Mouse (Mus musculus): ENCODE measurements around the gene Bpifb1. TPM values are rescaled to one million over a fixed set of nuclear protein-coding genes. Genes with fewer than 3 reads are reported as not detected.
"Not testable (repeated sequence)": the region's sequence is repeated elsewhere in the genome, so short reads cannot be mapped to it uniquely, and the experiment has no call there.

Gene Bpifb1
- polyA plus RNA-seq, 1 experiment from 2014 or later: 711 TPM

DNA sequence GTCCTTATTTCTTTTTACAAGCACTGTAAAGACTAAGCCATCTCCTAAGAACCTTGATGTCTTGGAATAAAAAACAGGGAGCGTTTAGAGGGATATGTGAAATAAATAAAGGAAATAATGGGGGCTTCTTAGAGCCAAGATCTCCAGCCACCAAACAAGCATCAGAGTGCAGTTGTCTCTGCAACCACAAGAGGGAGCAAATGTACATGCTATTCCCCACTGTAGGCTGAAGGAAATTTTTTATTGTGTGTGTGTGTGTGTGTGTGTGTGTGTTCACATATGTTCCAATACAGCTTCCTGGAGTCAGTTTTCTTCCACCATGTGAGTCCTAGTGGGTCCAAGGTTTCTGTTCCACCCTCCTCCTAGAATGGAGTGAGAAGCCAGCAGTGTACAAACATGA lies 17.3 kb upstream of the Bpifb1 start:
- Histone ChIP-seq H3K27me3 (ENCODE audit: control insufficient read depth, insufficient read depth, low read length) (no peaks in the 10 kb centered on the region), H3K27ac (ENCODE audit: low read length) (no peak overlapping the region), H3K9me3 (replicated peaks; ENCODE audit: control insufficient read depth, low read length) (no peaks in the 10 kb centered on the region), H3K9ac (ENCODE audit: low read length) (no peak overlapping the region), H3K4me3 (replicated peaks; ENCODE audit: low read length) (no peak overlapping the region), H3K4me2 (ENCODE audit: low read depth, low read length) (no peak overlapping the region), H3K36me3 (ENCODE audit: control insufficient read depth, insufficient read depth, low read length) (no peaks in the 10 kb centered on the region), H3K4me1 (ENCODE audit: control insufficient read depth, insufficient read depth, low read length) (no peaks in the 10 kb centered on the region)
- WGBS: 38% methylated on average over 1 of the region's 1 CpGs
- no peak; the same call in 1 of the 2 replicates for ATAC-seq (ENCODE audit: insufficient read depth, low FRiP score)

DNA sequence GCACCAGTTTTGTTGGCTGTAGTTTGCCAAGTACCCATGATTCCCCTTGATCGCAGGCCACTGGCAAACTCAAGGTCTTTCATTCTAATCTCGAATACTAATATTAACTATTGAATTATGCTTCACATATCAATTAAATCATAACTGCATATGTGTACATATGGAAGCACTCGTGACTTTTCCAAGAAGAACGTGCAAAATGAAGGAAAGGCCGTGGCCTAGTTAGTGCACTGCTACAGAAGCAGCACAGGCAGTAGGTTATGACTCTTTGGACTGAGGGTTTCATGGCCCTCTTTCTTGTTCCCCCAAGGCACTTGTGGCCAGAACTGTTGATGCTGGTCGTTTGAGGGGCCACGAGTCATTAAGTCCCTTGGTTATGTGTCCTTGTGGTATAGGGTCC lies 8.7 kb upstream of the Bpifb1 start:
- H3K27me3 ChIP-seq (ENCODE audit: control insufficient read depth, insufficient read depth, low read length); ATAC-seq (ENCODE audit: insufficient read depth, low FRiP score): not testable (repeated sequence)
- 77% methylated on average over 7 of the region's 7 CpGs for WGBS

DNA sequence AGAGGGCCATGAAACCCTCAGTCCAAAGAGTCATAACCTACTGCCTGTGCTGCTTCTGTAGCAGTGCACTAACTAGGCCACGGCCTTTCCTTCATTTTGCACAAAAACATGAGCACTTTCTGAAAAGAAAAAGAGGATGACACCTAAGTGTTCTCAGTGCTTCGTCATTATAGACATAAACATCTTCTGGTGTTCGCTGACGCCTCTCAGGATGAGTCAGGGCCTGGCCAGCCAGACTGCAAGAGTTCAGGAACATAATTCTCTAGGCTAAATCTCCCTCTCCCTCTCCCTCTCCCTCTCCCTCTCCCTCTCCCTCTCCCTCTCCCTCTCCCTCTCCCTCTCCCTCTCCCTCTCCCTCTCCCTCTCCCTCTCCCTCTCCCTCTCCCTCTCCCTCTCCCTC lies 7.6 kb upstream of the Bpifb1 start:
- H3K27ac ChIP-seq (ENCODE audit: low read length): not testable (repeated sequence)

More for the DNA sequence above, 8.7 kb upstream of the Bpifb1 start:
- not testable (repeated sequence) for H3K9ac ChIP-seq (ENCODE audit: low read length); H3K4me2 ChIP-seq (ENCODE audit: low read depth, low read length); H3K36me3 ChIP-seq (ENCODE audit: control insufficient read depth, insufficient read depth, low read length); H3K4me1 ChIP-seq (ENCODE audit: control insufficient read depth, insufficient read depth, low read length); H3K4me3 ChIP-seq (replicated peaks; ENCODE audit: low read length); H3K27ac ChIP-seq (ENCODE audit: low read length); H3K9me3 ChIP-seq (replicated peaks; ENCODE audit: control insufficient read depth, low read length)

DNA sequence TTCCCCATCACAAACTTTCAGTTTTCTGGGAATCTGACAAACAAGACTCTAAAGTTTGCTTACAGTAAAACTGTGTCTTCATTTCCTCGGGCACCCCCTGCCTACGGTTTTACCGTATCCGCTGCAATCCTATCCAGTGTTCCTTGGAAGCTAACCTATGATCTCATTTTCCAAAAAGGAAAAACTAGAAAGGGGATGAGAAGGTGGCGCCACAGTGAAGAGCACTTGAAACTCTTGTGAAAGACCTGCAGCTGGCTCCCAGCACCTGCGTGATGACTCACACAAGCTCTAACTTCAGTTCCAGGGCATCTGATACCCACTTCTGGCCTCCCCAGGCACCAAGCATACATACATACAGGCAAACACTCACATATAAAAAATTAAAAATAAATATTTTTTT lies 5.3 kb upstream of the Bpifb1 start:
- Histone ChIP-seq H3K9ac (ENCODE audit: low read length) (no peak overlapping the region), H3K9me3 (replicated peaks; ENCODE audit: control insufficient read depth, low read length) (no peaks in the 10 kb centered on the region), H3K4me3 (replicated peaks; ENCODE audit: low read length) (no peak overlapping the region), H3K27me3 (ENCODE audit: control insufficient read depth, insufficient read depth, low read length) (no peaks in the 10 kb centered on the region), H3K36me3 (ENCODE audit: control insufficient read depth, insufficient read depth, low read length) (no peaks in the 10 kb centered on the region), H3K4me2 (ENCODE audit: low read depth, low read length) (no peak overlapping the region), H3K27ac (ENCODE audit: low read length) (no peak overlapping the region), H3K4me1 (ENCODE audit: control insufficient read depth, insufficient read depth, low read length) (no peaks in the 10 kb centered on the region)
- no peak for ATAC-seq (ENCODE audit: insufficient read depth, low FRiP score)
- WGBS: 87% methylated on average over 6 of the region's 6 CpGs

More for the DNA sequence above, 7.6 kb upstream of the Bpifb1 start:
- H3K9me3 ChIP-seq (replicated peaks; ENCODE audit: control insufficient read depth, low read length); H3K9ac ChIP-seq (ENCODE audit: low read length); H3K4me2 ChIP-seq (ENCODE audit: low read depth, low read length); H3K4me1 ChIP-seq (ENCODE audit: control insufficient read depth, insufficient read depth, low read length); ATAC-seq (ENCODE audit: insufficient read depth, low FRiP score); H3K4me3 ChIP-seq (replicated peaks; ENCODE audit: low read length); H3K36me3 ChIP-seq (ENCODE audit: control insufficient read depth, insufficient read depth, low read length); H3K27me3 ChIP-seq (ENCODE audit: control insufficient read depth, insufficient read depth, low read length): not testable (repeated sequence)
- 53% methylated on average over 4 of the region's 4 CpGs for WGBS

DNA sequence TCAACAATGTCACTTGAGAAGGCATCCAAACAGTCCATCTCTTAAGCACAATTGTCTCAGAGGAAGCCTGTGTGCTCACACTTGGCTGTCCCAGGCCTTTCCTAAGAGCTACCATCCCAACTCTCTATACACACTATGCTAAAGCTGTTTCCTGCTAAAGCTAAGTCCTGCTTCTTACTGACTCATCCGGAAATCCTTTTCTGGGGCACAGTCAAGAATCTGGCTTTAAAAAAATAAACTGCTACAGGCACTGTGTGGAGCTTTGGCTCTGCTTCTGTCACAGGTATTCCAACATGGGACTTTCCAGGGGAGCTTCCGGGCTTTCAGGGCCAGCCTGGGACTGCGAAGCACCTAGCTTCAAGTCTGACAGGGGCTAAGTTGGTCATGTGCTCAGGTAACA lies 4.9 kb upstream of the Bpifb1 start:
- Histone ChIP-seq H3K9me3 (replicated peaks; ENCODE audit: control insufficient read depth, low read length) (no peaks in the 10 kb centered on the region), H3K27me3 (ENCODE audit: control insufficient read depth, insufficient read depth, low read length) (no peaks in the 10 kb centered on the region), H3K4me3 (replicated peaks; ENCODE audit: low read length) (no peak overlapping the region), H3K4me1 (ENCODE audit: control insufficient read depth, insufficient read depth, low read length) (no peaks in the 10 kb centered on the region), H3K36me3 (ENCODE audit: control insufficient read depth, insufficient read depth, low read length) (no peaks in the 10 kb centered on the region), H3K9ac (ENCODE audit: low read length) (no peak overlapping the region), H3K27ac (ENCODE audit: low read length) (no peak overlapping the region), H3K4me2 (ENCODE audit: low read depth, low read length) (no peak overlapping the region)
- 69% methylated on average over 3 of the region's 3 CpGs for WGBS
- no peak for ATAC-seq (ENCODE audit: insufficient read depth, low FRiP score)

DNA sequence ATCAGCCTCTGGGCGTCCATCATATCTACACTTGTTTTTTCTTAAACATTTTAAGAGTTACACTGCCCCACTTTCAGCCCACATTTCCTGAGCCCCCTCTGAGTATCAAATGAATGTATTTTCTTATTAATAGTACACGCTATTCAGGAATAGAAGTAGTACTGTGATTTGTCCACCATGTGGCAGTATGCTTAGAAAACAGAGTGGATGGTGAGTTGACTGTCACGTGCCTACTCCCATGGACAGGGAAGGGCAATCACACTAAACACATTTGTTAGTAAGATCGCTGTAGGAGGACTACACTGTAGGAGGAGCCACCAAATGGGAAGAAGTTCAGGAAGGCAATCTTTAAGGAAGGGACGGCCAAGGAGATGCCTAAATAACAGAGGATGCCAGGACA lies 3.1 kb upstream of the Bpifb1 start:
- Histone ChIP-seq H3K36me3 (ENCODE audit: control insufficient read depth, insufficient read depth, low read length) (no peaks in the 10 kb centered on the region), H3K27ac (ENCODE audit: low read length) (no peak overlapping the region), H3K27me3 (ENCODE audit: control insufficient read depth, insufficient read depth, low read length) (no peaks in the 10 kb centered on the region), H3K9ac (ENCODE audit: low read length) (no peak overlapping the region), H3K9me3 (replicated peaks; ENCODE audit: control insufficient read depth, low read length) (no peaks in the 10 kb centered on the region), H3K4me2 (ENCODE audit: low read depth, low read length) (no peak overlapping the region), H3K4me3 (replicated peaks; ENCODE audit: low read length) (no peak overlapping the region), H3K4me1 (ENCODE audit: control insufficient read depth, insufficient read depth, low read length) (no peaks in the 10 kb centered on the region)
- no peak for ATAC-seq (ENCODE audit: insufficient read depth, low FRiP score)
- 39% methylated on average over 5 of the region's 5 CpGs for WGBS

DNA sequence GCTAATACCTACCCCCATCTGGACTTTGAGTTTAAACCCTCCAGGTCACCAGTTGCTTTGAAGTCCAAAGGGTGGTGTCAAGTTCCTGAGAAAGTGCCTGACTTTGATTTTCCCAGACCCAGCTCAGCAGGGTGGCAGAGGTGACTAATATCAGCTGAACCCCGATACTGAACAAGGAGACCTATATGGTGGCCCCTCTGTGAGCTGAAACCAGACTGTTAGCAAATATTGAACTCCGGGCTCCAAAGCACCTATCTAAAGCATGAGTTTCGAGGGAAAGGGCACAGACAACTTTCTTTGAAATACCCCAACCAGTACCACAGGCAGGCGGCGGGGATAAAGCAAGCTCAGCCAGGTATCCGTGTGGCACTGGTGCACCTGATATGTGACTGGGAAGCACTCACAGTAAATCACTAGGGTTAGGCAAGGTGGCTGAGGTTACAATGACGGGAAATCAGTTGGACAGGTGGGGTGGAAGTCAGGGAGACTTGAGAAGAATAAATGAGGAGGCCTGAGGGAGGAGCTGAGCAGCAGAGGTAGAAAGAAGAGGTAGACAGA lies 662 bp upstream of the Bpifb1 start:
- 53% methylated on average over 7 of the region's 7 CpGs for WGBS
- Histone ChIP-seq H3K4me1 (ENCODE audit: control insufficient read depth, insufficient read depth, low read length) (no peaks in the 10 kb centered on the region), H3K9me3 (replicated peaks; ENCODE audit: control insufficient read depth, low read length) (no peaks in the 10 kb centered on the region), H3K9ac (ENCODE audit: low read length) (no peak overlapping the region), H3K36me3 (ENCODE audit: control insufficient read depth, insufficient read depth, low read length) (no peaks in the 10 kb centered on the region), H3K27me3 (ENCODE audit: control insufficient read depth, insufficient read depth, low read length) (no peaks in the 10 kb centered on the region), H3K4me3 (replicated peaks; ENCODE audit: low read length) (no peak overlapping the region), H3K4me2 (ENCODE audit: low read depth, low read length) (no peak overlapping the region), H3K27ac (ENCODE audit: low read length) (peak overlapping the region; percentile 74)
- ATAC-seq (ENCODE audit: insufficient read depth, low FRiP score): peak; percentile 67; the same call in 1 of the 2 replicates

DNA sequence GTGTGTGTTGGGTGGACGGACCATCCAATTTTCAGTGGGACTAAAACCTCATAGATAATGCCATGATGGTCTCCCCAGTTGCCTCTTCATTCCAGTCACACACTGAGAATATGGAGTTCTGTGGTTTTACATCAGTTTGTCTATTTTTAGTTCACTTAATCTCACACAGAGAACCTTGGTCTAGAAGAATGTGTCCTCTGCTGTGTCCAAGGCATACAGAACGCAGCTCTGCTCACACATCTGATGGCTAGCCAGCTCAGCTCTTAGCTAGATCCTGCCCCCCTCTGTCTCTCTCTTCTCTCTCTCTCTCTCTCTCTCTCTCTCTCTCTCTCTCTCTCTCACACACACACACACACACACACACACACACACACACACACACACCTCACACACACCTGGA lies 1.5 kb downstream of the Bpifb1 start:
- Histone ChIP-seq H3K27ac (ENCODE audit: low read length) (peak overlapping the region; percentile 15), H3K4me3 (replicated peaks; ENCODE audit: low read length) (peak overlapping the region; percentile 28; the same call in 1 of the 2 replicates)

DNA sequence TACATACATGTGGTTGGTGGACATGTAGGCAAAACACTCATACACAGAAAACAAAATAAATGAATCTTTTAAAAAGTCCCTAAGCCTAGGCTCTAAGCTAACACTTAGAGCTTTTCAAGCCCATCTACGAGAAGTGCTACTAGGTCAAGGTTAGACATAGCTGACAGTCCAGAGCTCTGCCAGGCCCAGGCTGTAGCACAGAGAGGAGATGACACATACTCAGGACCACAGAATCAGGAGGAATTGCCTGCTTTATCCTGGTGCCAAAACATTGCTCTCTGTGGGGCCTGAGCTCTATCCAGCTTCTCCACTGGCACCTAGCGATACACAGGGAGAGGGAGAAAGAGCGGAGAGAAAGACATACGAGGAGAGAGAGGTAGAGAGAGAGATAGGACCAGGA lies 2.5 kb downstream of the Bpifb1 start:
- Histone ChIP-seq H3K9ac (ENCODE audit: low read length) (peak overlapping the region; percentile 28; the same call in 1 of the 2 replicates), H3K4me1 (ENCODE audit: control insufficient read depth, insufficient read depth, low read length) (no peaks in the 10 kb centered on the region), H3K27me3 (ENCODE audit: control insufficient read depth, insufficient read depth, low read length) (no peaks in the 10 kb centered on the region), H3K4me2 (ENCODE audit: low read depth, low read length) (peak overlapping the region; percentile 36; the same call in 1 of the 2 replicates), H3K27ac (ENCODE audit: low read length) (peak overlapping the region; percentile 56; the same call in 1 of the 2 replicates), H3K9me3 (replicated peaks; ENCODE audit: control insufficient read depth, low read length) (no peaks in the 10 kb centered on the region), H3K4me3 (replicated peaks; ENCODE audit: low read length) (peak overlapping the region; percentile 14), H3K36me3 (ENCODE audit: control insufficient read depth, insufficient read depth, low read length) (no peaks in the 10 kb centered on the region)
- WGBS: 85% methylated on average over 4 of the region's 4 CpGs
- ATAC-seq (ENCODE audit: insufficient read depth, low FRiP score): no peak

More for the DNA sequence above, 1.5 kb downstream of the Bpifb1 start:
- no peak overlapping the region for H3K9ac ChIP-seq (ENCODE audit: low read length)
- H3K27me3 ChIP-seq (ENCODE audit: control insufficient read depth, insufficient read depth, low read length): no peaks in the 10 kb centered on the region
- no peaks in the 10 kb centered on the region for H3K36me3 ChIP-seq (ENCODE audit: control insufficient read depth, insufficient read depth, low read length)
- no peaks in the 10 kb centered on the region for H3K9me3 ChIP-seq (replicated peaks; ENCODE audit: control insufficient read depth, low read length)
- peak overlapping the region; percentile 36; the same call in 1 of the 2 replicates for H3K4me2 ChIP-seq (ENCODE audit: low read depth, low read length)
- H3K4me1 ChIP-seq (ENCODE audit: control insufficient read depth, insufficient read depth, low read length): no peaks in the 10 kb centered on the region
- WGBS: 64% methylated on average over 2 of the region's 2 CpGs
- no peak for ATAC-seq (ENCODE audit: insufficient read depth, low FRiP score)
